Mouse (Mus musculus) gastrocnemius, adult 2 months (tissue): ENCODE data around the gene A930033H14Rik. TPM values are rescaled to one million over a fixed set of nuclear protein-coding genes. Genes with fewer than 3 reads are reported as not detected.

Experiments
- DNase-seq: peaks from one replicate; pipeline ENCODE4 v3.0.0; 2022
- H3K27ac ChIP-seq: fragments of 200-600 bp; 2 replicates; pipeline ENCODE4 v1.8.1; 2022; ENCODE audit warnings: mild to moderate bottlenecking
- H3K4me3 ChIP-seq: fragments of 200-600 bp; 2 replicates; pipeline ENCODE4 v1.8.1; 2022; ENCODE audit warnings: mild to moderate bottlenecking, moderate library complexity
- CTCF ChIP-seq: fragments of 200-600 bp; IDR thresholded peaks from 2 replicates; pipeline ENCODE4 v1.8.1; 2022; ENCODE audit warnings: antibody characterized with exemption, mild to moderate bottlenecking, moderate library complexity
- intact Hi-C: fragments of 180-260 bp; cut with DNase I; formaldehyde crosslinking; loops from one replicate; pipeline ENCODE4 v1.15.1; 2025
- total RNA-seq, 2 experiments: library from RNA; stranded (reverse); gene quantifications; 2 replicates each; pipeline ENCODE4 v1.2.3; 2021

A930033H14Rik gene
- total RNA-seq, 2 experiments from 2014 or later: 3.4 to 5.1 TPM

GRCm38 (mm10) chr10:69223232-69223631, 10.3 kb upstream of the A930033H14Rik start:
- TF ChIP-seq CTCF: no peak
- DNase-seq: no peak
- no peak overlapping the region for H3K4me3 ChIP-seq
- intact Hi-C loops: no loop called here
- no peak overlapping the region for H3K27ac ChIP-seq

DNA sequence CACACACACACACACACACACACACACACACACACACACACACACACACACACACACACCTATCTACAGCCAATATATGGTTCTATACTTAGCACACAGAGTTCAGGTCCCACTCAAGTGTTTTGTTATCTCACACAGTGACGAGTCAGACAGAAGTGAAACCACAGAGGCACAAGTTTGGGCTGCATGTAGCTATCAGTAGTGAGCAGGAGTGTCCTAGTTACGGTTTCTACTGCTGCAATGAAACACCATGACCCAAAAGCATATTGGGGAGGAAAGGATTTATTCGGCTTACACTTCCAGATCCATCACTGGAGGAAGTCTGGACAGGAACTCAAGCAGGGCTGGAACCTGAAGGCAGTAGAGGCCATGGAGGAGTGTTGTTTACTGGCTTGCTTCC, 9.1 kb upstream of the A930033H14Rik start:
- intact Hi-C loops: no loop called here
- no peak for DNase-seq
- TF ChIP-seq CTCF: no peak
- peak overlapping the region; percentile 48; the same call in 1 of the 2 replicates for H3K27ac ChIP-seq
- H3K4me3 ChIP-seq: no peak overlapping the region

- intact Hi-C loops: no loop called here
- no peak for DNase-seq
- Histone ChIP-seq H3K27ac (peak overlapping the region; percentile 79), H3K4me3 (no peak overlapping the region; the same call in 1 of the 2 replicates)
- no peak for TF ChIP-seq CTCF
Measured at GRCm38 (mm10) chr10:69221148-69221547, 8.2 kb upstream of the A930033H14Rik start.

GRCm38 (mm10) chr10:69220296-69220695, 7.4 kb upstream of the A930033H14Rik start:
- Histone ChIP-seq H3K27ac (peak overlapping the region; percentile 79), H3K4me3 (peak overlapping the region; percentile 60)
- TF ChIP-seq CTCF: no peak
- DNase-seq: peak; percentile 67
- intact Hi-C loops: no loop called here

- peak overlapping the region; percentile 79 for H3K27ac ChIP-seq
- peak overlapping the region; percentile 60 for H3K4me3 ChIP-seq
- no peak for DNase-seq
- intact Hi-C loops: loop anchor here (10.0 kb wide), 1 partner anchor 86 kb away; no protein-coding TSS in a partner anchor
- TF ChIP-seq CTCF: no peak
Measured at GRCm38 (mm10) chr10:69219289-69219626, 6.4 kb upstream of the A930033H14Rik start.

DNA sequence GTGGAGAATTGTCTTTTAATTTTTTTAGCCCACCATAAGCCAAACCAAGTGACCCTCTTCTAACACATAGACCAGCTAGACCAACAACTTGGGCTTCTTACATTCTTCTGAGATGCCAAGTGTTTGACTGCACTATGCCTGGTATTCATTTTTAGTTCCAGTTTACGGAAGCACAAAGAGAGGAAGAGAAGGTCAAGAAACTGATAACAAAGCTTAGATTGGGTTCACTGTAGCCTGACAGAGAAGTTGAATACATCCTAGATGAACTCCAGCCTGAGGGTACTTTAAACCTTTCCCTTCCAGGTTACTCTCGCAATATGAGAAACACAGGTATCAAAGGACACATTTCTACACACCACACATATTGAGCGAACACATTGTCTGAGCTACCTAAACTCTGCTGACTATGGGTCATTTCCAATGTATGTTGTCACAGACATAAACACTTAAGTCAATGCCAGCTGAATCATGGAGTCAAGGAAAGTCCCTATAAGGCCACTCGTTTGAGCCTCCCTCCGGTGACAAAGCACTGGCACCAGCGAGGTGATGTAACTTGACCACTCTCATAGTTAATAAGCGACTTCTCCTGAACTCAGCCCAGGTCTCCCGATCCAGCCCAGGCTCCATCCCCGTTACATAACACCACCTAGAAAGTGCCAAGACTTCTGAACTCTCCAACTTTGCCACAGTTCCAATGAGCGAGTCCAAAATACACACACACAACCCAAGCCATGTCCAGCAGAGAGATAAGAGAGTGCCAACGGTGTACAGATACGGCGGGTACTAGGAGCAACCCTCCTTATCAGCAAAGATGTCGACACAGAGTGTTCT, 5.8 kb upstream of the A930033H14Rik start:
- peak; percentile 69 for DNase-seq
- intact Hi-C loops: loop anchor here (10.0 kb wide), 1 partner anchor 86 kb away; no protein-coding TSS in a partner anchor
- Histone ChIP-seq H3K27ac (peak overlapping the region; percentile 79), H3K4me3 (peak overlapping the region; percentile 60)
- TF ChIP-seq CTCF: no peak

- no peak for DNase-seq
- peak overlapping the region; percentile 79 for H3K27ac ChIP-seq
- H3K4me3 ChIP-seq: no peak overlapping the region
- intact Hi-C loops: loop anchor here (10.0 kb wide), 1 partner anchor 88 kb away; no protein-coding TSS in a partner anchor
- TF ChIP-seq CTCF: no peak
Measured at GRCm38 (mm10) chr10:69217127-69217690, 4.3 kb upstream of the A930033H14Rik start.

GRCm38 (mm10) chr10:69213986-69214385, 1.1 kb upstream of the A930033H14Rik start:
- Histone ChIP-seq H3K4me3 (peak overlapping the region; percentile 92), H3K27ac (peak overlapping the region; percentile 100)
- peak; percentile 23 for DNase-seq
- TF ChIP-seq CTCF: no peak
- intact Hi-C loops: loop anchor here (2.0 to 10.0 kb wide), 3 partner anchors 27 to 91 kb away; no protein-coding TSS in a partner anchor

- TF ChIP-seq CTCF: no peak
- Histone ChIP-seq H3K4me3 (peak overlapping the region; percentile 92), H3K27ac (peak overlapping the region; percentile 100)
- no peak for DNase-seq
- intact Hi-C loops: loop anchor here (2.0 to 10.0 kb wide), 3 partner anchors 27 to 91 kb away; no protein-coding TSS in a partner anchor
Measured at GRCm38 (mm10) chr10:69213451-69213877, 566 bp upstream of the A930033H14Rik start.

DNA sequence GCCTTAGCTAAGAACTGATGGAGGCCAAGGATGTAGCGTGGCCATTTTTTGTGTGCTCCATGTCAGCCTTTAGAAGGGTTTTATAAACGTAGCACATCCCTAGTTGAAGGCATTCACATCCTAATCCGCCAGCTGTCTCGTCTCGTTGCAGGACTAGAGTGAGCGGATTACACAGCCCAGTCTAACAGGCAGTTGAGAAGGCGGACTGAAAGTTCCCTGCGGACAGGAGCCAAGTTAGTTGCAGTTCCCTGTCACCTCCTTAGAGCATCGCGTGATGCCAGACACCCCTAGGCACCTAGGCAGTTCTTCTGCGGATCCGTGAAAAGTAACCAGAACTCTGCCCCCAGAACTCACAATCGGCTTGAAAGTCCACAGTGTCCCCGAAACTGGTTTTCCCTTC, 922 bp downstream of the A930033H14Rik start:
- intact Hi-C loops: loop anchor here (2.0 to 10.0 kb wide), 3 partner anchors 25 to 93 kb away; no protein-coding TSS in a partner anchor
- TF ChIP-seq CTCF: no peak
- H3K4me3 ChIP-seq: peak overlapping the region; percentile 92
- DNase-seq: peak; percentile 65
- peak overlapping the region; percentile 100 for H3K27ac ChIP-seq

- no peak for TF ChIP-seq CTCF
- DNase-seq: peak; percentile 52
- peak overlapping the region; percentile 100 for H3K27ac ChIP-seq
- peak overlapping the region; percentile 92 for H3K4me3 ChIP-seq
- intact Hi-C loops: loop anchor here (10.0 kb wide), 1 partner anchor 93 kb away; no protein-coding TSS in a partner anchor
Measured at GRCm38 (mm10) chr10:69211560-69211959, 1.3 kb downstream of the A930033H14Rik start.

DNA sequence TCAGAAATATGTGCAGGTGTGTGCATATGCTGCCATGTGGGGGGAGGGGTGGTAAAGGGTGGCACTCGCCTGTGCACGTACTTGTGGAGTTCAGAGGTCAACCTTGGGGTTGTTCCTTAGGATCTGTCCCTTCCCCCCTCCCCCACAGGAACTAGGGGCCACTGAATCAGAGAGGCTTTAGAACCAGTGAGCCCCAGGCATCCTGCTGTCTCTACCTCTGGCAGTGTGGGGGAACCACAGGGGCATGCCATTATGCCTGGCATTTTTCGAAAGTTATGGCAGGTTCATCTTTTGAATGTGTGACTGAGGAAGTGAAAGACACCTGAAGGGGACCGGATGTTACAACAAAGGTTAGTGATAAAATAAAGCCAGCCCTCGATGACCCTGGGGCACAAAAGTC, 2.2 kb downstream of the A930033H14Rik start:
- Histone ChIP-seq H3K4me3 (peak overlapping the region; percentile 92), H3K27ac (peak overlapping the region; percentile 28)
- DNase-seq: no peak
- TF ChIP-seq CTCF: no peak
- intact Hi-C loops: loop anchor here (10.0 kb wide), 1 partner anchor 94 kb away; no protein-coding TSS in a partner anchor

DNA sequence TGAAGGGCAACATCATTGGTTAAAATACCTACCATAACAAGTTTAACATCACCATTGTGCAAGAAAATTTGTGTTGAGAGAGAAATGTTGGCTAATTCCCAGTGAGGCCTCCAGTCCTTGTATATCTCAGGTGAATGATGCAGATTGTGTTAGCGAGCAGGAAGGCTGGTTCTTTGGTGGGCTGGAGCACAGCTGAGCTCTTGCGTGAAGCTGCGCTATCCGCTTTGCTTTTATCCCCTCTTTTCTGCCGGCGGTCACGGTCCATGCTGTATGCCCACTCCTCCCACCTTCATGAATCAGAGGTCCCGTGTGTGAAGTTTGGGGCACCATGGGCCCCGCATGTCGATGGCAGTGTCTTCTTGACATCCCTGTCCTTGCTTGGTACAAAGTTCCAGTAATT, 2.9 kb downstream of the A930033H14Rik start:
- TF ChIP-seq CTCF: no peak
- intact Hi-C loops: loop anchor here (10.0 kb wide), 1 partner anchor 95 kb away; no protein-coding TSS in a partner anchor
- H3K4me3 ChIP-seq: no peak overlapping the region
- DNase-seq: no peak
- H3K27ac ChIP-seq: no peak overlapping the region
